Mouse (Mus musculus) ES-E14 (cell line): ENCODE results near the gene Hmx3. TPM values are rescaled to one million over a fixed set of nuclear protein-coding genes. Genes with fewer than 3 reads are reported as not detected.

Experiments
- DNase-seq: peaks from one replicate; pipeline ENCODE4 v3.0.0-alpha.2; 2013; ENCODE audit warnings: low read depth, low spot score
- H3K27ac ChIP-seq: 2 replicates; pipeline ENCODE4 v1.5.1; 2012; ENCODE audit warnings: low read depth, mild to moderate bottlenecking, low read length, moderate library complexity, mixed read lengths; ENCODE audit not compliant: poor library complexity, insufficient read depth, severe bottlenecking
- H3K36me3 ChIP-seq: 2 replicates; pipeline ENCODE4 v1.6.1; 2012; ENCODE audit warnings: mild to moderate bottlenecking, low read length, moderate library complexity, mixed read lengths; ENCODE audit not compliant: control insufficient read depth, poor library complexity, insufficient read depth, severe bottlenecking
- H3K4me1 ChIP-seq, 2 experiments: fragments of 150-350 bp in 1 of 2; sonication (generic) in 1 of 2; 2 replicates each; pipeline ENCODE4 v1.6.1; 2012; ENCODE audit warnings: low read length in 2 of 2, mild to moderate bottlenecking in 1 of 2, mixed read lengths in 1 of 2; ENCODE audit not compliant: control insufficient read depth in 2 of 2, insufficient read depth in 2 of 2, poor library complexity in 1 of 2
- H3K4me3 ChIP-seq, 2 experiments: fragments of 150-350 bp in 1 of 2; sonication (generic) in 1 of 2; 2 replicates each; pipeline ENCODE4 v1.5.1; 2012; ENCODE audit warnings: low read length in 2 of 2, low read depth in 1 of 2, mild to moderate bottlenecking in 1 of 2, mixed read lengths in 1 of 2; ENCODE audit not compliant: insufficient read depth in 1 of 2, poor library complexity in 1 of 2, severe bottlenecking in 1 of 2
- H3K9ac ChIP-seq: 2 replicates; pipeline ENCODE4 v1.6.1; 2012; ENCODE audit warnings: low read depth, mild to moderate bottlenecking, low read length, mixed read lengths; ENCODE audit not compliant: poor library complexity, insufficient read depth, severe bottlenecking
- H3K9me3 ChIP-seq: fragments of 150-350 bp; sonication (generic); 2 replicates; pipeline ENCODE4 v1.6.1; 2012; ENCODE audit warnings: low read depth, mild to moderate bottlenecking, low read length; ENCODE audit not compliant: control insufficient read depth, insufficient read depth
- CHD2 ChIP-seq: IDR thresholded peaks from 2 replicates; pipeline ENCODE4 v1.6.1; 2014; ENCODE audit warnings: mild to moderate bottlenecking, low read depth, low read length, inconsistent platforms
- HCFC1 ChIP-seq: IDR thresholded peaks from 2 replicates; pipeline ENCODE4 v1.6.1; 2012; ENCODE audit warnings: low read length, inconsistent platforms, borderline replicate concordance; ENCODE audit not compliant: insufficient read depth
- MAFK ChIP-seq: IDR thresholded peaks from 2 replicates; pipeline ENCODE4 v1.6.1; 2014; ENCODE audit warnings: mild to moderate bottlenecking, low read depth, low read length, inconsistent platforms; ENCODE audit not compliant: insufficient read depth
- ZC3H11A ChIP-seq: IDR thresholded peaks from 2 replicates; pipeline ENCODE4 v1.6.1; 2012; ENCODE audit warnings: low read depth, mild to moderate bottlenecking, inconsistent platforms, low read length, borderline replicate concordance
- ZNF384 ChIP-seq: IDR thresholded peaks from 2 replicates; pipeline ENCODE4 v1.6.1; 2012; ENCODE audit warnings: low read depth, low read length, inconsistent platforms
- in situ Hi-C, 2 experiments: fragments of 600-800 bp; cut with MboI; formaldehyde crosslinking; loops; one replicate each; pipeline ENCODE4 v1.15.1; 2025; ENCODE audit warnings: low sequenced_read_pairs in 2 of 2, inconsistent platforms in 1 of 2; ENCODE audit not compliant: unreplicated experiment in 2 of 2
- total RNA-seq: library from RNA; depleted of rRNA; stranded (reverse); fragments of 300-350 nt; gene quantifications from 2 replicates; pipeline ENCODE4 v1.2.3, GENCODE M21; 2012

Hmx3 gene
- total RNA-seq, 1 experiment = not detected

- H3K9me3 ChIP-seq = no peaks in the 10 kb centered on the region
- no peaks in the 10 kb centered on the region for H3K36me3 ChIP-seq
- peaks cover 0 to 2% of the 10 kb centered on the region in 2 experiments; a peak in 1 of 4 replicates for H3K4me1 ChIP-seq
- DNase-seq = no peak
- in situ Hi-C loops = loop anchor here (25.0 kb wide), 1 partner anchor 341 kb away; no protein-coding TSS in a partner anchor
- no peak overlapping the region for H3K27ac ChIP-seq
- TF ChIP-seq ZNF384 (no peak), HCFC1 (no peak), CHD2 (no peak), MAFK (no peak), ZC3H11A (no peak)
- H3K4me3 ChIP-seq = no peak overlapping the region
- no peak overlapping the region for H3K9ac ChIP-seq
Observed at GRCm38 (mm10) chr7:131546423-131546822, 3.8 kb downstream of the Hmx3 start.

- H3K4me1 ChIP-seq = peaks cover 0 to 2% of the 10 kb centered on the region in 2 experiments; a peak in 1 of 4 replicates
- H3K27ac ChIP-seq = no peak overlapping the region
- no peak overlapping the region for H3K4me3 ChIP-seq
- DNase-seq = no peak
- H3K9me3 ChIP-seq = no peaks in the 10 kb centered on the region
- TF ChIP-seq ZNF384 (no peak), CHD2 (no peak), ZC3H11A (no peak), HCFC1 (no peak), MAFK (no peak)
- no peak overlapping the region for H3K9ac ChIP-seq
- no peaks in the 10 kb centered on the region for H3K36me3 ChIP-seq
- in situ Hi-C loops = loop anchor here (25.0 kb wide), 1 partner anchor 340 kb away; no protein-coding TSS in a partner anchor
Observed at GRCm38 (mm10) chr7:131547481-131547880, 4.8 kb downstream of the Hmx3 start.

GRCm38 (mm10) chr7:131548473-131548872 is 5.8 kb downstream of the Hmx3 start, which contains the start of gene Hmx2:
Gene Hmx2 (plus strand): TSS chr7:131548773.
- Histone ChIP-seq H3K9ac (no peak within 1 kb of the TSS), H3K36me3 (no peaks in the 10 kb centered on the region), H3K4me3 (no peak within 1 kb of the TSS), H3K9me3 (no peaks in the 10 kb centered on the region), H3K27ac (no peak within 1 kb of the TSS), H3K4me1 (peaks cover 0 to 2% of the 10 kb centered on the region in 2 experiments; a peak in 1 of 4 replicates)
- TF ChIP-seq CHD2 = no peak
- TF ChIP-seq HCFC1 = no peak
- TF ChIP-seq MAFK = no peak
- no peak for TF ChIP-seq ZNF384
- TF ChIP-seq ZC3H11A = no peak
- in situ Hi-C loops = loop anchor here (25.0 kb wide), 1 partner anchor 339 kb away; no protein-coding TSS in a partner anchor
- DNase-seq = no peak

- DNase-seq = no peak
- H3K36me3 ChIP-seq = no peaks in the 10 kb centered on the region
- no peaks in the 10 kb centered on the region for H3K9me3 ChIP-seq
- H3K4me1 ChIP-seq = peaks cover 0 to 4% of the 10 kb centered on the region in 2 experiments; a peak in 1 of 4 replicates
- H3K4me3 ChIP-seq = no peak overlapping the region
- TF ChIP-seq ZC3H11A = no peak
- TF ChIP-seq ZNF384 = no peak
- TF ChIP-seq CHD2 = no peak
- TF ChIP-seq MAFK = no peak
- no peak for TF ChIP-seq HCFC1
- H3K27ac ChIP-seq = no peak overlapping the region
- no peak overlapping the region for H3K9ac ChIP-seq
- in situ Hi-C loops = loop anchor here (10.0 kb wide), 1 partner anchor 1043 kb away; the partner anchor contains the start of gene Nkx1-2 (in 2 of the 2)
Observed at GRCm38 (mm10) chr7:131551471-131551870, 8.8 kb downstream of the Hmx3 start.
